Mouse (Mus musculus) layer of hippocampus, adult 11-12 months (tissue): ENCODE measurements at regions not wholly inside any gene's neighbourhood (a gene's known extent, or its start where the extent isn't known, plus 50 kb on each side); places are given as distances from the start of the nearest gene placed in this dataset.

ENCODE experiments used
- DNase-seq: peaks from one replicate; pipeline ENCODE4 v3.0.0; 2022; ENCODE audit warnings: low spot score

DNA sequence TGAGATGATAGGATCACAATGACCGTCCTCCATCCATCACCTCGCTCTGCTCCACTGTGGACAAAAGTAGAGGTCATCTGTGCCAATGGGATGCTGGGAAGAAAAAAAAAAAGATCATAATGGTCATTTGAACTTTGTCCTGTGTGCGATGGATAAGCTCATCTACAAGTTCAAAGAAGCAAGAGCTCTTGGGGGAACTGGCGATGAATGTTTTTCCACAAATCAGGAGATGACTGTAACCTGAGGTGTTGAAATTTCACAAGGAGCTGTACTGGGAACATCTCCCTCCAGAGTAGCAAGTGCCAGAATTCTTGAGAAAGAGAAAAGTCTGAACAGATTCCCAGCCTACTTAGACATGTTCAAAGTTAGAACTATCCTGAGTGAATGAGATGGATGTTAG is 287.0 kb downstream of the Tns3 start:
- DNase-seq, result no peak

GRCm38 (mm10) chr11:8365545-8365944 is 298.8 kb downstream of the Tns3 start:
- DNase-seq, result no peak

DNA sequence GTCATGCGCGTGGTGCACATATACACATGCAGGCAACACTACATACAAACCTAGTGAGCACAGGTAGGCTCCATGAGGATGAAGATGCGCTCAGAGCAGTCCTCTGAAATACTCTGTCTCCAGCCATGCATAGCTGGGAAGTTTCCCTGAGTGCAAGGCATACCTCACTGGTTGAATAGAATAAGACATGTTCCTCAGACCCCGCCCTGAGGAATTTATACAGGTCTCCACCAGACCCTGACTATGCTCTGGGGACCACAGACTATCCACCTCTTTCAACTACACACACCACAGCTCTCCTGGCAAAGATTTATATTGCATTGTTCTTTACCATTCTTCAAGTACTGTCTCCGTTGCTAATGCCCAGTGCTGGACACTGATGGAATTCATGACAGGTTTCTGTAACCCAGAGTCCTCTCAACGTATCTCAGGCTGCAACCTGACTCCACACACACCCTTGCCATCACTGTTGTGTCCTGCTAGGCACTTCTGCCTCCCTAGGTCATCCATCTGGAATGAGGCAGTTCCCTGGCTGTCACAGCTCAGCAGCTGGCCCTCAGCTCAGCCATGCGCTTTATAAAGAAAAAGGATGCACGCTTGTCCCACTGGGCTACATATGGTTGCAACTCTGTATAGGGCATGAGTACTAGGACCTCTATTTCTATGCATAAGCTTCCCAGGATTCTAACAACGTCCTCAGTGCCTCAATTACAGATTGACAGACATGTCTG is 299.5 kb downstream of the Tns3 start:
- no peak for DNase-seq

DNA sequence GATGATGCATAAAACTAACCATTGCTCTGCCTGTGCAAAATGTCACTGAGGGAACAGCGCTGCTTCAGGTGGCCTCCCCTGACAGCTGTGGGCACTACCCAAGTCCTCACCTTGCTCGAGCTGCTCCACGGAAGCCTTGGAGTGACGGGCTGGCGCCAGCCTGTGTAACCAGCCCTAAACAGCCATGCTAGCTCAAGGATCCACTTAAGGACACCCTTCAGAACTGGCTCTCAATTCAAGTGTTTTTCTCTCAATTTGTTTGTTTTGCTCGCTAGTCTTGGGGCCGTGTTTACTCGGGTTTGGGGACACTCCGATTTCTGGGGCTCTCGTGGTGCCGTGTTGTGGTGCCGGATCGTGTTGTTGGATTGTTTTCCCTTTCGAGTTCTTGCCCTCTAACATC is 319.4 kb downstream of the Tns3 start:
- no peak for DNase-seq

DNA sequence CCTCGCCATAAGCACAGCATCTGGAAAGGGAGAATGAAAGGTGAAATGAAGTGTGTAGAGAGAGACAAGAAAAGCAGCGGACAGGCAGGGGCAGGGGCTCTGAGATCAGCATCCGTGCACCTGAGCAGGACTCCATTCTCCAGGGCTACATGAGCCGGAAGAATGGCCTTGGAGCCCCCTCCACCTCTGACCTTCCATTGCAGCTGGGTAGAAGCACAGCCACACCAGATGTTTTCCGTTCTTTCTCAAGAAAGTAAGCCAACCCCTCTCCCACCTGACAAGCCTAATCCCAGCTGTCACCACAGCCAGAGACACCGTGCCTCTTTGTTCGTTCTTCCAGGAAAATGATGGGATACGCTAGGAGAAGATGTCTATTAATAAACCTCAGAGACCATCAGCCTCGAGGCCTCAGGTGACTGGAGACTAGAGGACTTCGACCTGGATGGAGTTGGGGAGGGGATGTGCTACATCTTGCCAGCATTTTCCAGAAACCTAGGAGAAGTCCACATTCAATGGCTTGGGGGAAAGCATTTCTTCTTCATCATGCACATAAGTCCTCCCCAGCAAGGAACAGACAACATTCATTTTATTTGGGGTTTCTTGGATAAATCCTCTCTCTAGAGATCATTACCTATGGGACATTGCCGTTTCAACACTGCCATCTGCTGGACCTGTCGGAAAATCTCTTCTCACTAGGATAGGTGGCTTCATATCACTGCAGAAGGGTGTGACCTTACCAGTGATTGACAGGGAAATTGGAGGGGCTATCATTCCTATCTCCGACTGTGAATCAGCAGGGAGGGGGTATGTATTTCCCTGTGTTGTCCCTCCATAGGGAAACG is 361.8 kb downstream of the Tns3 start:
- peak; percentile 44 for DNase-seq

DNA sequence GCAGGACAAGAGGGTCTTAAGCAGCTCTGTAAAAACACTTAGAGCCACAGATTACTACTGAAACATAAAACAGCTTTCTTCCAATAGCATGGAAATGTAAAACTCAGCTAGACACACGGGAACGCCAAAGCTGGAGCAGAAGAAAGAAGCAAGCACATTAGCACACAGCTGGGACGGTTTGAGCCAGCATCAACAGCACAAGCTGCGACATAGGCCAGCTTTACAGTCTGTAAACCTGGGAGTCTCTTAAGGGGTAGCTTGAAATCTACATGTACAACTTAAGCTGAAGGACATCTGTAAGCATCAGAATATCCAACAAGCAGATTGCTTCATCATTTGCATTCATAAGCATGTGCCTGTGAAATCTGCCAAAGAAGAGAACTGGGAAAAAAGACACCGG is 366.9 kb downstream of the Tns3 start:
- DNase-seq, result no peak

DNA sequence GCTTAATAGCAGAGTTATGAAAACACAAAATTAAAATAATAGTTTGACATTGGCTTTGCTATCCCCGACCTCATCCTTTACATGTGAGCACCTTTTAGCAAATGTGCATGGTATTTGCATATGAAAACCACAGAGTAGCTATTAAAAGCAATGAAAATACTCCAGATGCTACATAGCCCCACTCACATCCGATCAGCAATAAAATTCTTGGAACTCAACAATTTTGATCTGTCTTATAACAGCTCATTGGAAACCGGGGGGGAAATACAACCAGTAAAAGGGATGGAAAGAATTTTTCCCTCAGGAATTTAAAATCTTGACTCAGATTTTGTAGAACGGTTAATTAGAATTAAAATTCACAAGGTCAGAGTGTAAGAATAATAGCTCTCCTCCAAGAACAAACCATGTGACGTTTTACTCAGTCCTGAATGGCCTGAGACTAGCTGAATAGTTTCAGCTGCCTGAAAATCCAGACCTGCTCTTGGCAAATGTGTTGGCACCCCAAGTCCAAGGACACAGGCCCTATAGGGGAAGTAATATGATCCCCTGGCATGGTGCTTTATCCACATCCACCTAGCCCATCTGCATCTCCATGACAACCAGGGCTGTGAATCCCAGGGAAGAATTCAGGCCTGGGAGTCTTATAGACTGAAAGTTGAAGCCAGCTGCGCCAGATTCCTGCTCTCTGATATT is 370.9 kb downstream of the Tns3 start:
- DNase-seq, result no peak

DNA sequence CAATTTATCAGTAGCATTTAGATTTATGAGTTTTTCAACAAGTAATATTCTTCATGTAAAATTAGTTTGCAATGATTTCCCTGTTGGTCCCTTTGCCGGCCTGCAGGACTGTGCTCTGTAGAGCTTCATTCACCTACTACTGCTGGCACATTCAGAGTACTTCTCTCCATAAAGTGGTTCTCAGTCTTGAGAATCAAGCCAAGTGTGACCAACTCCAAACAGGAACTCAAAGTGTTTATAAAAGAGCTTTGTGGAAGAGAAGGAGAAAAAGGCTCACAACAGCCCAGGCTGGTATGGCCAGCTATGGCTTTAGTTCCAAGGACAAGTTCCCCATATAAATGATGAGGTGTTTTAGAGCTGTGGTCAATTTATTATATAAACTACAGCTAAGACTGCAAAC is 379.1 kb downstream of the Tns3 start:
- DNase-seq, result no peak

- DNase-seq, result no peak
These were observed 389.1 kb downstream of the Tns3 start for GRCm38 (mm10) chr11:8275203-8275602.

GRCm38 (mm10) chr11:8269171-8269570 is 395.2 kb downstream of the Tns3 start:
- no peak for DNase-seq

DNA sequence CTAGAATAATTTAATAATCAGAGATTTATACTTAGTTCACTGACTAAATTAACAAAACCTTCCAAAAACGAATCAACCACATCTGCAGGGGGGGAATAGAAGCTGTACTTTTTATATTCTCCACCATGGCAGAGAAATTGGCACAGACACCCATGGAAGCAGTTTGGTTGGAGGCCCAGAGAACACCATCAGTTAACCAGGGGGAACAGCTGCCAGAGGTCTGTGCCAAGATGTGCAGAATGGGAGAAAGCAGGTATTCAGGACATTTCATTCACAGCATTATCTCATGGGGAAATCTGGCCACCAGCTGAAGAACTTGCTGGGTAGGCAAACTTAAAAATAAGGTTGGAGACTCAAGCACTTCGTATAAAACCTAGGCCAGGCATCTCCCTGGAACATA is 410.3 kb downstream of the Tns3 start:
- DNase-seq, result peak; percentile 39

DNA sequence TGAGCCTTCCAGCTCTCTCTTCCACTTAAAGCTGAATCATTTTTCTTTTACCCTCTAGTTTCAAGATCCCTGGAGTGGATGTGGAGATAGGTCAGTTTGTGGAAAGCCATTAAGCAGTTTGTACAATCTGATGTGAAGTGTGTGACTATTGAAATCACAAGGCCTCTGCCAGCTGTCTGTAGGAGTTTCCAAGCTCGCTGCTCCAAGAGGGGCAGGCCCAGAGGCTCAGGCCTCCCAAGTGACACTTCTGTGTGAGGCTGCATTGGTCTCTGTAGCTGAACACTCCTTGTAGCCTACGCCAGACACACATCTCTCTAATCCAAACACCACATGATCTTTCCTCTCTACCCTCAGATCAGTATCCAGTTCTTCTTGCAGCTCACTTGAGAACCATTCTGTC is 413.0 kb downstream of the Tns3 start:
- no peak for DNase-seq

GRCm38 (mm10) chr11:8249468-8249867 is 414.9 kb downstream of the Tns3 start:
- no peak for DNase-seq

DNA sequence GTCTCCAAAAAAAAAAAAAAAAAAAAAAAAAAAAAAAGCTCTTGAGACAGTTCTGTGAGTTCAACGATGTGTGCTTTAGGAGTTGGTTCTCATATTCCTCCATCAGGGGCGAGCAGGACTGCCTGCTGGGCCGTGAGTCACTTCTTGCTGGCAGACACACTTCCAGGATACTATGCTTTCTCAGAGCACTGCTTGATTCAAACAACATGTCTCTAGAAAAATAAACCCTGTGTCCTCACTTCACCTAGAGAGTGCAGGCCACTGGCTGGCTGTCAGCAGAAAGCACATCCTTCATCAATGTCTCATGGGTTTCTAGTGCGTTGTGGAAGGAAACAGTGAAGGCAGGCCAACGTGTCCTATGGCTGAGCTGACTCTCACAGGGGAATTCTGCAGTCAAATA is 416.8 kb downstream of the Tns3 start:
- DNase-seq, result no peak

DNA sequence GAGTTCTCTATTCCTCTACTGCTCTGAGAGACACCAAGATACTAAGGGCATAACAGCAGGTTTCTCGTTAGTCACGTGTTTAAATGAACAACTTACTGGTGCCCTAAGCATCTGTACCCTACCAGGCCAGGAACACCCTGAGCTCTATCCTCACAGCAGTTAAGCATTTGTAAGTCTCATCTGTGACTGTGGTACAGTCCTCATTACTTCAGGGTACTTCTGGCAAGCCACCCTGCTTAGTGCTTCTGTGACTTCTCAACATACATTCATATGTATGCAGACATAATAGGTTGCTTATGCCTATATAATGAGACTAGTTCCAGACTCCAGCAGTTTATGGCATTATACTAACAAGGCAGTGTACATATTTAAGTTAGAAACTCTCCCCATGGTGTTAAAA is 417.3 kb downstream of the Tns3 start:
- DNase-seq, result no peak

- no peak for DNase-seq
These were observed 418.8 kb downstream of the Tns3 start for GRCm38 (mm10) chr11:8245408-8246003.

GRCm38 (mm10) chr11:8238498-8238897 is 425.8 kb downstream of the Tns3 start:
- DNase-seq, result no peak

DNA sequence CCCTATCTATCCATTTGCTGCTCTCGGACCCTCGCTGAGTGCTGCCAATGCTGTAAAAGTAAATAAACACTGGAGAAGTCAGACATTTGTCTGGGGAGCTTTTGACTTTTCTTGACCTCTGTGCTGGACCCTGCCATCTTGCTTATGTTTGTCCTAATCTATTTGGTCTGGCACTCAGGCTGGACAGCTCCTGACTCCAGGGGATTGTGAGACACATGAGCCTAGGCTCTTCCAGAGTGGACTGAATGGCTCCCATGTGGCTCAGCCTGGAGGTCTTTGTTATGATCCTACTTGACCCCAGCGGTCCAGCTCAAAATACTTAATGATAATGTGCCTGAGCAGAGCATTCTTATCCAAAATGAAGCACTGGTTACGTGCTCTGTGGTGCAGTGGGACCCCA is 426.8 kb downstream of the Tns3 start:
- DNase-seq, result no peak

DNA sequence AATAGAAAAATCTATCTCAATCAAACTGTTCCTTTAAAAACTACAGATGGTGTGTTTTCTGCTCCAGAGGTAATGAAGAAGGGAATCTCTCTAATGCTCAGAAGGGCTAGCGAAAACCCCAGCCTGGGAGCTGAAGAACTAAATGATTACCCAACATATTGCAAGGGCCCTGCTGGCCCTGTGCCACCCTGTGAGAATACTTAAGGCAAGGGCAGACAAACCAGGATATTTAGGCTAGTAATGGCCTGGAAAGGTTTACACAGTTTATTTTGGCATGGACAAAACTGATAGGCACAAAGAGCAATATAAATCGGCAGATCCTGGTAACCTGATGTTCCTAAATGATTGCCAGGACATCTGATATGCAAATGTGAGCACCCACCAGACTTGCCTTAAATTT is 428.3 kb downstream of the Tns3 start:
- no peak for DNase-seq

DNA sequence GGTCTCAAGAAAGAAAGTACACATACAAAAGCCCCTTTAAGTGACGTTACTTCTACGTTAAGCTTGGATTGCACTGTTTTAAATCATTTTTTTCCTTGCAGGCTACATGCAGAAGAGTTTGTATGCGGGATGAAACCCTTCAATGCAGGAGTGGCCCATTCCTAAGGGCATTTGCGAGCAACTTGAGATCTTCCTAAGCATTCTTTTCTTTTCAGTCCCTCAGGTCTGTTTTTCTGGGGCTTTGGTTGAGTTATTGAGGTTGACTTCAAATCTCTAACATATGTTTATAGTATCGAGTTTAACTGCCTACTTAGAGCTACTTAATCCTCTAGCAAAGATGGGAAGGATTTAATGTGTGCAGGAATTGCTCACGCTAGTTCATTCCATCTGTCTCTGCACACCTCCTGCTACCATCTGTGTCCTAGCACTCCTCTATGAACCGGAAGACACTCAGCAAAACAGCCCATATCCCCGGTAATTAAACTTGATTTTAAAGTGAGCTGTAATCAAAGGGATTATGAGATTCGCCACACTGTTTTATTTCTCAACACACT is 431.6 kb downstream of the Tns3 start:
- DNase-seq, result no peak

GRCm38 (mm10) chr11:8229787-8230186 is 434.5 kb downstream of the Tns3 start:
- peak; percentile 15 for DNase-seq

- no peak for DNase-seq
These were observed 436.4 kb downstream of the Tns3 start for GRCm38 (mm10) chr11:8227772-8228425.
